ENCODE assay signal across 9 mouse cellular contexts in genomic region chr6:84514623-84515022, GRCm38 (mm10).
DNase-seq lines count a peak whose midpoint lies in the region; ATAC-seq and TF ChIP-seq lines count a peak whose summit lies in the region.
"Had no signal": no experiment of that assay in that cellular context is flagged by ENCODE, and none has a peak within 500 bp of the region (broad histone marks: within the 10 kb centered on the region; RNA-seq: fewer than 3 reads in every experiment).

No protein-coding gene starts in this region.

- no peaks in the 10 kb centered on the region for H3K4me1 ChIP-seq in heart, embryonic 10.5 days
- no peaks in the 10 kb centered on the region for H3K4me1 ChIP-seq in lung, embryonic 14.5 days (ENCODE audit: insufficient read depth)

- H3K27me3 ChIP-seq in heart, embryonic 10.5 days (ENCODE audit: insufficient read depth, poor library complexity, severe bottlenecking) = peaks cover 23% of the 10 kb centered on the region
- no peaks in the 10 kb centered on the region for H3K27me3 ChIP-seq in lung, embryonic 14.5 days (ENCODE audit: insufficient read depth, low read length)

- peak; percentile 60; the same call in 1 of the 2 replicates for ATAC-seq in lung, embryonic 14.5 days (ENCODE audit: insufficient read depth)

- no peak overlapping the region for H3K4me3 ChIP-seq in heart, embryonic 10.5 days
- H3K4me3 ChIP-seq in lung, embryonic 14.5 days (ENCODE audit: low read depth, low read length) = no peak overlapping the region

- H3K27ac ChIP-seq in heart, embryonic 10.5 days = no peak overlapping the region
- H3K27ac ChIP-seq in lung, embryonic 14.5 days (ENCODE audit: low read depth) = no peak overlapping the region

- no peak for TF ChIP-seq CTCF in lung, embryonic 14.5 days (IDR thresholded peaks at IDR 0.05; ENCODE audit: low read depth)

- H3K36me3 ChIP-seq in heart, embryonic 10.5 days = no peaks in the 10 kb centered on the region
- H3K36me3 ChIP-seq in lung, embryonic 14.5 days (ENCODE audit: insufficient read depth) = no peaks in the 10 kb centered on the region

- no peaks in the 10 kb centered on the region for H3K9me3 ChIP-seq in heart, embryonic 10.5 days
- no peaks in the 10 kb centered on the region for H3K9me3 ChIP-seq in lung, embryonic 14.5 days (ENCODE audit: low read depth, low read length)

- peak; percentile 89 for DNase-seq in heart, adult 11 months
- DNase-seq in heart, embryonic 10.5 days (ENCODE audit: low spot score) = no peak
- peak; percentile 31 for DNase-seq in lung, embryonic 14.5 days
- no peak for DNase-seq in lung, adult 18-20 months
- peak; percentile 52 for DNase-seq in adrenal gland, postnatal 10 days
- peak; percentile 22 for DNase-seq in kidney, adult 9 months
- no peak for DNase-seq in gastrocnemius, adult 8-10 months (ENCODE audit: low spot score in 2 of 2)
- DNase-seq in frontal cortex, adult 2 months (ENCODE audit: extremely low spot score in 1 of 2, low spot score in 1 of 2) = no peak
- DNase-seq: thymus, postnatal 36 days had no signal

- 28% methylated on average over 3 of the region's 3 CpGs for WGBS in heart, embryonic 10.5 days
- WGBS in lung, embryonic 14.5 days = 13% methylated on average over 3 of the region's 3 CpGs

- no peak overlapping the region for H3K4me2 ChIP-seq in lung, embryonic 14.5 days

- no peak overlapping the region for H3K9ac ChIP-seq in lung, embryonic 14.5 days

Comparison
In these comparisons a context has a peak if more than half of its experiments do, and no peak if none do; other contexts are left out.
1. DNase-seq: peak in heart, adult 11 months (single experiment), lung, embryonic 14.5 days (single experiment), adrenal gland, postnatal 10 days (single experiment) and kidney, adult 9 months (single experiment); none in heart, embryonic 10.5 days (single experiment), lung, adult 18-20 months (0 of 2), gastrocnemius, adult 8-10 months (0 of 2) and frontal cortex, adult 2 months (0 of 2).